Mouse (Mus musculus) natural killer cell, adult 2 months (primary cell): ENCODE measurements around the gene Tldc2.

Experiments used
- DNase-seq, 2 experiments: peaks; one replicate each; pipeline ENCODE4 v3.0.0; 2022; ENCODE audit warnings: low spot score in 2 of 2

Gene Tldc2

DNA sequence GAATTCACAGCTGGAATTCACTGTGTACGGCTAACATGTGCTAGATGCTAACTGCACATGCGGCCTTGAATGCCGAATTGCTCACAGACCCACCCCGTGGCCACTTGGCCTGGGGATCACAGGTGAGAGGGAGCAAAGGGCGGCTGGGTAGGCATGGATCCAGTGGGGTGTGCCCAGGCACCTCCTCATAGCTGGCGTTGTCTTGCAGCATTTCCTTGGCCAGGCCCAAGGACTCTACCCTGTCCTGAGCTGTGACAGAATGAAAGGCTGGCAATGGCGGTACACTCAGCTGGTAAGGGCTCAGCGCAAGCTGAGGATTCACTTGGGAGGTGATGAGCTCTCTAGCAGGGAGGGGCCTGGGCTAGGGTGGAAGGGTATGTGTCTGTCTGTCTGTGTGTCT, at the start of gene Tldc2:
Gene Tldc2 (plus strand): TSS at position 260 of the 400 bp plus-strand sequence.
- DNase-seq = no peak

DNA sequence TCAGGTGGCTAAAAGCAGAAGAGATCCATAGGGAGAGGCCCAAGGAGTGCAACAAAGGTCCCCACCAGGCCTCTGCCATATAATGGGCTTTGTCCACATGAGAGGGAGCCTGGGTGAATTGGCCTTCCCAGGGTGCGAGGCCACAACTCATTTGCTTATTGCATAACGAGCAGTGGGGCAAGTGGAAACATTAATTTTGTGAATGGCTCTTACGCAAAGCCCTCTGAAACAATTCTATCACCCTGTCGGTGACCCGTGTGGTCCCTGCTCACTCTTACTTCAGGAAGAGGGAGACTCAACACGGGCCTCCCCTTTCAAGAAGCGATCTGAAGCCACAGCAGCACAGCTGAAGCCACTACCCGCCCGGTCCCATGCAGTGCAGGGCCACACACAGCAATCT, 49.6 kb upstream of the Tldc2 start:
- no peak for DNase-seq

- DNase-seq = no peak
These were observed 46.8 kb upstream of the Tldc2 start for GRCm38 (mm10) chr2:157039900-157040648.

DNA sequence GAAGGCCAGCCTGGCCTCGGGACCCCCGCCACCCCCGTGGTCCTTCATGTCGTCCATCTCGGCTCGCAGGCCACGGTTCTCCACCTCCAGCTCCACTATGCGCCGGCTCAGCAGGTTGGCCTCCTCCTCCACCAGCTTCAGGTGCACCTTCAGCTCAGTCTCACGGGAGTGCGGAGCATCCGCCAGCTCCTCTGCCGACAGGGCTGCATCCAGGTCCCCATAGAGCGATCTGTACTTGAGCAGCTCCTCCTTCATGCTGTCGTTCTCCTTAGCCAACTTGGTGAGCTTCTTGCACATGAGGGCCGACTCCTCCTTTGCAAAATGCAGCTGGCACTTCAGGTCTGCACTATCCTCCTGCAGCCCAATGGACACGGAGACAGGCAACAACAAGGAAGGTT, 46.2 kb upstream of the Tldc2 start:
- DNase-seq = no peak

DNA sequence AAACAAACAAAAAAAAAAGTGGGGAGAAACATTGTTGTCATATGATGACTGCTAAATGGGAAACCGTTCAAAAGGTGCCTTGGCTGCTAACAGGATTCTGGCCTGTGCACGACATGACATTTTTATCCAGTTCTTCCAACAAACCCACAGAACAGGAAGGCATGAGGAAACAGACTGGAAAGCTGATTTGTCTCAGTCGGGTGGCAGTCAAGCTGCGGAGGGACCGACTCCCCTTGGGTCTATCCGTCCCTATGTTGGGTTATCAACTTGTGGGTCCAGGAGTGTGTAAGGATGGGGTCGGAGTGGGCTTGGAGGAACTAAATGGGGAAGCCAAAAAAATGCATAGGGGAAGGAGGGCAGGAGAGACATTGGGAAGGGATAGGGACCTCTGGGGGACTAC, 45.4 kb upstream of the Tldc2 start:
- DNase-seq = no peak

GRCm38 (mm10) chr2:157043556-157043955, 43.3 kb upstream of the Tldc2 start:
- DNase-seq = no peak

DNA sequence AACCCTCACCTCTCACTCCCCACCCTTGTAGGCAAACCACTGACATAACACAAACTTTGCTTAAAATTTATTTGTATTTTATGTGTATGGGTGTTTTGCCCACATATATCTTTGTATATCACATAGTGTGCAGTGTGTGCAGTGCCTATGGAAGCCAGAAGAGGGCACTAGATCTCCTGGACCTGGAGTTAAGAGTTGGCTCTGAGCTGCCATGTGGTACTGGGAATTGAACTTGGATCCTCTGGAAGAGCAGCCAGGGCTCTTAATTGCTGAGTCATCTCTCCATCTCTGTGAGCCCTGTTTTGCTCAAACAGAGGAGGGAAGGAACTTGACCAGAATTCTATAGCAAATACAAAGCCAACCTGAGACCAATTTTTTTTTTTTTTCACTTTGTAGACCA, 42.9 kb upstream of the Tldc2 start:
- DNase-seq = no peak

DNA sequence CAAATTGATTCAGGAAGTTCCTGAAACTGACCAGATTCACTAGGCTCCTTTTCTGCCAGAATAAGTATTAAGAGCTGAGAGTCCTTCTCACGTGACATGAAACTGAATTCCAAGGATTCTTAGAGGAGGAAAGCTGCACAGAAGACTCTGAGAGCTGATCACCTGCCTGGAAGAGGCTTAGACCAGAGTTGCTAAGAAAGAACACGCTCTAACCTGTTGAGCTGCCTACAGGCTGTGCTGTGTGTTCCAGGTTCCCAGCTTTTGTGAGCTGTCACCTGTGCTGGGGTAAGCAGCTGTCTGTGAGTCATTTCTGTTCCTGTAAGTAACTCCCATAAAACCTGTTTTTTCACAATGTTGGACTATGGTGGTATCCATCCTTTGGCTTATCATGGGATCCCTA, 40.9 kb upstream of the Tldc2 start:
- DNase-seq = no peak

- DNase-seq = no peak
These were observed 39.9 kb upstream of the Tldc2 start for GRCm38 (mm10) chr2:157046956-157047355.

DNA sequence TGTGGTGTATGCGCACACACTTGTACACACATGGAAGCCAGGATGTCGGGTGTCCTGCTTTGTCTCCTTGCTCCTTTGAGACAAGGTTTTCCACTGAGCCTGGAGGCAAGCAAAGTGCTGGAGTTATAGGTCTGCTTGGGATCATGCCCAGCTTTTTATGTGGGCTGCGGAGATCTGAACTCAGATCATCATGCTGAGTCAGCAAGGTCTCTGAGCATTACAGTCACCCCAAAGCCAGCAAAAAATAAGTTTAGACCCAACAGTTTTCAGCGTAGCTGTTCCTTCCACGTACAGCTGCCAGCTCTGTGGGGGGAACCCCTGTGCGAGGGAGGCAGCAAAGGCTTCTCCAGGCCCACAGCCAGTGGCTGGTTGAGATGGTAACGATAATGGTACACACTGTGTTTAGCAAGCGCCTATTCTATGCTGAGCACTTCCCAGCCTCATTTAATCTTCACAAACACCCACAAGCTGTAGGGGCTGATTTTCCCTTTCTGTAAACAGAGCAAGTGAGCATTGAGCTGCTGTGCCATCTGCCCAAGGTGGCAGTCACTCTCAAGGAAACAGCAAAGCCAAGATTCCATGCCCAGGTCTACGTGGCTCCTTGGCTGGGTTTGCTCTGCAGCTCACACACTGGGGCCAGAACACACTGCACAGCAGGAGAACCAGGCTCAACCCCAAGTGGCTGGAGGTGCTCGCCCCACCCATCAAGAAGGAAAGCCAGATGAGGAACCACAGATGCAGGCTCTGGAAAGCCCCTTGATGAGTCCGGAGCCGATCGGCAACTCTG, 38.3 kb upstream of the Tldc2 start:
- no peak for DNase-seq

DNA sequence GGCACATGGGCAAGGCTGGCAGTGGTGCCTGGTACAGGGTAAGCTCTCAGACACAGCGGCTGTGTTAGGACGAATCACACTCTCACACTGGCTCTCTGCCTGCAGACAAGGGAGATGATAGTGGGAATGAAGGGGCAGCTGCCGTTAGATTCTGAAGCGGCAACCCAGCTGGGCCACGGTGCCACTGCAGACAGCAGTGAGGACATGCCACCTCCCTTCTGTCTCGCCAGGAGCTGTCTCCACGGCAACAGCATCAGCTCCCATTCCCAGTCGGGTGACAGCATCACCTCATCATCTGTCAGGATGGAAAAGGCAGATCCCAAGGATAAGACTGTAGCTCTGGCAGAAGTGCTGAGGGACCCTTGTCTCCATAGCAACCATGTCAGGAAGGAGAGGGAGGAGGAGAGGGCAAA, 37.0 kb upstream of the Tldc2 start:
- DNase-seq = no peak

DNA sequence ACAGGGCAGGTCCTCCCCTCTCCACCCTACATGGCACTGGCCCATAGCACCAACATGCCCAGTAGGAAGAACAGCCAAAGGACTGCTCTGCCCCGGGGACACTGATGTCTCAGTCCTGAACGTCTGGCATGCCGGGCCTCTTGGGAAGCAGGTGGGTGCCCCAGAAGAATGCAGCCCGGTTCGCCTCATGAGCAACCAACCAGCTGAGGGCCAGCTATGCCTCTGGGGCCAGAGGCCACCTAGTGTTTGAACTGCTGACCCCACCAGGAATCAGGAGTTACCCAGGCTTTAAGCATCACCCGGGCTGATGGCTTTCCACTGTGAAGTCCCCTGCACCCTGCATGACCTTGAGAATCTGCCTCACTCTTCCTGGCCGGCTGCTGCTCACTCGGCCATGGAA, 34.4 kb upstream of the Tldc2 start:
- no peak for DNase-seq

DNA sequence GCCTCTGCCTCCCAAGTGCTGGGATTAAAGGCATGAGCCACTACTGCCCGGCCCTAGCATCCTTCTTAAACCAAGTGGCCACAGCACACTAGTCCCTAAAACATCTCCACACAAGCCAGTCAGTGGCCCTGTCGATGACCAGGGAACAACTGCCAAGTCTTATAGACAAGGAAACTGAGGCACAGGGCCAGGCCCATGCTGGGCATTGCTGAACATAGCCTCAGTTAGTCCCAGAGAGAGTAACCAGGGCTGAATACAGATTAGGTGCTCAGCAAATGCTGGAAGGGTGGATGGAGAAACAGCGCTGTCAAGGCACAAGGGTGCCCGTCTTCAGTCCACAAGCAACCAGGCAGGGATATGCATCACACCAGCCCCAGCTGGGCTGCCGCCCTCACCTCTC, 33.7 kb upstream of the Tldc2 start:
- no peak for DNase-seq

- DNase-seq = no peak
These were observed 33.1 kb upstream of the Tldc2 start for GRCm38 (mm10) chr2:157053787-157054186.

GRCm38 (mm10) chr2:157054297-157054696, 32.6 kb upstream of the Tldc2 start:
- no peak for DNase-seq

GRCm38 (mm10) chr2:157054816-157055215, 32.0 kb upstream of the Tldc2 start:
- DNase-seq = no peak

DNA sequence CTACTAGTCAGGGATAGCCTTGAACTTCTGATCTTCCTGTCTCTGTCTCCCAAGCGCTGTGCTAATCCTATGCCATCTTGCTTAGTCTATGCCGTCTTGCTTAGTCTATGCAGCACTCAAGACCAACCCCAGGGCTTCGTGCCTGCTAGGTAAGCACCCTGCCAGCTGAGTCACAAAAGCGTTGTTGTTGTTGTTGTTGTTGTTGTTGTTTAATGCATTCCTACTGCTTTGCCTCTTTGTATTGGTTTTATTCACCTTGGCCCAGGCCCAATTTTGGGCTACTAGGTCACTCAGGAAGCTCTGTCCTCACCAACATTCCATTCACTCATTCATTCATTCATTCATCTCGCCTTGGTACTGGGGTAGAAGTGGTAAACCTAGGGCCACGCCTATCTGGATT, 31.1 kb upstream of the Tldc2 start:
- no peak for DNase-seq

DNA sequence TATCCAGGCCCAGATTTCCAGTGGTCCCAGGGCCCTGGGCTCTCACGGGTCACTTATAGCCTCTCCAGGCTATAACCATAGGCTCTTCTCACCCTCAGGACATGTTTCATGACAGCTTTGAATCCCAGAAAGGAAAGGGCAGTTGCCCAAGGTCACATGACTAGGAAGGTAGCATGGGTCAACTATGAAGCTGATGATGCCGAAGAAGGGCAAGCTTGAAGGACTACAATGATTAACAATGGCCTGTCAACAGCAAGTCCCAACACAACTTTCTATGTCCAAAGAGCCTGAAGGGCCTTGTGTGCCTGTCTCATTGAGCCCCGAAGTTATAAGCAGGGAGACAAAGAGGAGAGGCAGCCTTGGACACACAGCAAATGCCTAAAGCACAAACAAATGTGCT, 29.7 kb upstream of the Tldc2 start:
- no peak for DNase-seq

DNA sequence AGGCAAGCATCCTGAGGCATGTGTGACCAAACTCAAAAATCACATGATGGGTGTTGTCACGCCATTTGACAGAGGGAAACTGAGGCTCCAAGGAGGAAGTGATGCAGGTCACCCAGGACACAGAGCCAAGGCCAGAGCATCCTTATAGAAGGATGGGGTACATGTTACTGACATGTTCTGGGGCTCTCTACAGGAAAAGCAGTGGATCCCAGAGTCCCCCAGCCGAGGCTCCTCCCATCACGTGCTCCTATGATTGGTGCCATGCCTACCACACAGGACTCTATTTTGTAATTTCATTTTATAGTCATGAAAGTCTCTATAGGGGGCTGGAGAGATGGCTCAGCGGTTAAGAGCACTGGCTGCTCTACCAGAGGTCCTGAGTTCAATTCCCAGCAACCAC, 29.1 kb upstream of the Tldc2 start:
- no peak for DNase-seq

- DNase-seq = no peak
These were observed 28.4 kb upstream of the Tldc2 start for GRCm38 (mm10) chr2:157058342-157058998.

GRCm38 (mm10) chr2:157059166-157059565, 27.7 kb upstream of the Tldc2 start:
- DNase-seq = no peak

DNA sequence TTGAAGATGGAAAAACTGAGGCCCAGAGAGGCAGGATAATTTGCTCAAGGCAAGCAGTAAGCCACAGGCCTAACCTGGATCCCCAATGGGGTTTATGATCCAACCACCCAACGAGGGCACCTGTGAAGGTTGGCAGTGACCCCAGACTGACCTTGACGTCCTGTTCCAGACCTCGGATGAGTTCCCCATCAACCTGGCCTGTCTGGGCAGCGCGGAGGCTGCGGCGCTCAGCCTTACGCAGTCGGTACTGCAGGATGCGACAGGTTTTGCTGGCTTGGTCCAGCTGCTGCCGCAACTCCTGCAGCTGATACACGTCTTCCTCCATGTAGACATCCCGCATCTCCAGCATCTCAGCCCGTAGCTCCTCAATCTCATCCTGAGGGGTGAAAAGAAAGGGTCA, 26.8 kb upstream of the Tldc2 start:
- no peak for DNase-seq
